Mouse (Mus musculus) liver, adult 2 months (tissue): ENCODE results near the gene Gar1. TPM values are rescaled to one million over a fixed set of nuclear protein-coding genes. Genes with fewer than 3 reads are reported as not detected.

Experiments
- DNase-seq: peaks from one replicate; pipeline ENCODE4 v3.0.0-alpha.2; 2011; ENCODE audit warnings: low read depth, low spot score; ENCODE audit errors: extremely low read depth
- H3K27ac ChIP-seq: fragments of 200-500 bp; replicated peaks from 2 replicates; pipeline ENCODE4 v1.5.1; 2012; ENCODE audit warnings: low read depth, mild to moderate bottlenecking, control low read depth, inconsistent platforms, low read length; ENCODE audit not compliant: insufficient read depth
- H3K27me3 ChIP-seq: fragments of 200-500 bp; 2 replicates; pipeline ENCODE4 v1.6.1; 2012; ENCODE audit warnings: mild to moderate bottlenecking, moderate library complexity, low read length, inconsistent platforms; ENCODE audit not compliant: control insufficient read depth, insufficient read depth
- H3K36me3 ChIP-seq: fragments of 200-500 bp; 2 replicates; pipeline ENCODE4 v1.6.1; 2012; ENCODE audit warnings: low read length, inconsistent platforms; ENCODE audit not compliant: control insufficient read depth, insufficient read depth
- H3K4me1 ChIP-seq: fragments of 200-500 bp; 2 replicates; pipeline ENCODE4 v1.6.1; 2011; ENCODE audit warnings: low read length; ENCODE audit not compliant: control insufficient read depth, insufficient read depth
- H3K4me3 ChIP-seq: fragments of 200-500 bp; 2 replicates; pipeline ENCODE4 v1.5.1; 2011; ENCODE audit warnings: low read depth, mild to moderate bottlenecking, control low read depth, low read length, moderate library complexity; ENCODE audit not compliant: insufficient read depth
- H3K79me2 ChIP-seq: fragments of 200-500 bp; 2 replicates; pipeline ENCODE4 v1.6.1; 2012; ENCODE audit warnings: inconsistent platforms, mild to moderate bottlenecking, low read length, moderate library complexity; ENCODE audit not compliant: control insufficient read depth, insufficient read depth
- H3K9ac ChIP-seq: fragments of 200-500 bp; 2 replicates; pipeline ENCODE4 v1.6.1; 2012; ENCODE audit warnings: low read depth, mild to moderate bottlenecking, control low read depth, inconsistent platforms, low read length
- CTCF ChIP-seq: fragments of 200-500 bp; IDR thresholded peaks from 2 replicates; pipeline ENCODE4 v1.5.1; 2011; ENCODE audit warnings: low read depth, low read length, control low read depth
- POLR2A ChIP-seq: fragments of 200-500 bp; IDR thresholded peaks from 2 replicates; pipeline ENCODE4 v1.6.1; 2011; ENCODE audit warnings: low read length, control low read depth; ENCODE audit not compliant: insufficient read depth; ENCODE audit errors: extremely low read depth
- WGBS: fragments of 180-500 bp; shearing (Covaris S2); methylation state at CpG from one replicate; pipeline ENCODE4 v1.1.7; 2018; 5-methylcytosine and 5-hydroxymethylcytosine counted together
- polyA plus RNA-seq: library from polyadenylated mRNA; depleted of rRNA; stranded (reverse); fragments of >200 nt; gene quantifications from 2 replicates; pipeline ENCODE4 v1.2.3, GENCODE M21; 2012; rRNA removed
- total RNA-seq: library from RNA; depleted of rRNA; stranded (reverse); fragments of >200 nt; gene quantifications from 2 replicates; pipeline ENCODE4 v1.2.3, GENCODE M21; 2014; rRNA removed

Gene Gar1
- total RNA-seq (2.8 and 4.5 TPM in 2 replicates), polyA plus RNA-seq (10.7 and 14.3 TPM in 2 replicates)

GRCm38 (mm10) chr3:129831035-129831568 is at the start of gene Gar1:
TSS of gene Gar1 (minus strand) at chr3:129831396.
- H3K36me3 ChIP-seq, result peaks cover 3% of the 10 kb centered on the region; the same call in 1 of the 2 replicates
- H3K27ac ChIP-seq, result peak within 1 kb of the TSS; percentile 81
- DNase-seq, result peak; percentile 88
- peaks cover 17% of the 10 kb centered on the region for H3K79me2 ChIP-seq
- WGBS, result under 1% methylated on average over 60 of the region's 60 CpGs
- no peaks in the 10 kb centered on the region for H3K27me3 ChIP-seq
- TF ChIP-seq CTCF, result no peak
- no peak for TF ChIP-seq POLR2A
- H3K9ac ChIP-seq, result peak within 1 kb of the TSS; percentile 77
- H3K4me3 ChIP-seq, result peak within 1 kb of the TSS; percentile 81
- peaks cover 15% of the 10 kb centered on the region for H3K4me1 ChIP-seq

- H3K4me3 ChIP-seq, result no peak overlapping the region
- no peaks in the 10 kb centered on the region for H3K27me3 ChIP-seq
- 0 out of 2 replicates have a peak, but pooled peaks cover 3% of the 10 kb centered on the region for H3K79me2 ChIP-seq
- 88% methylated on average over 2 of the region's 2 CpGs for WGBS
- DNase-seq, result no peak
- H3K36me3 ChIP-seq, result peaks cover 3% of the 10 kb centered on the region; the same call in 1 of the 2 replicates
- peaks cover 5% of the 10 kb centered on the region for H3K4me1 ChIP-seq
- H3K27ac ChIP-seq, result no peak overlapping the region
- H3K9ac ChIP-seq, result no peak overlapping the region
- TF ChIP-seq CTCF, result no peak
- no peak for TF ChIP-seq POLR2A
These were observed 48.7 kb upstream of the Gar1 start for GRCm38 (mm10) chr3:129879913-129880312.

GRCm38 (mm10) chr3:129879131-129879757 is 48.0 kb upstream of the Gar1 start:
- Histone ChIP-seq H3K4me1 (peaks cover 5% of the 10 kb centered on the region), H3K79me2 (0 out of 2 replicates have a peak, but pooled peaks cover 3% of the 10 kb centered on the region), H3K36me3 (peaks cover 6% of the 10 kb centered on the region; the same call in 1 of the 2 replicates), H3K27me3 (no peaks in the 10 kb centered on the region), H3K27ac (no peak overlapping the region), H3K9ac (peak overlapping the region; percentile 85; the same call in 1 of the 2 replicates), H3K4me3 (peak overlapping the region; percentile 88)
- TF ChIP-seq CTCF (no peak), POLR2A (no peak)
- 2% methylated on average over 25 of the region's 25 CpGs for WGBS
- DNase-seq, result peak; percentile 93

- Histone ChIP-seq H3K36me3 (peaks cover 12% of the 10 kb centered on the region; the same call in 1 of the 2 replicates), H3K4me3 (peak within 1 kb of the TSS; percentile 88), H3K4me1 (peaks cover 5% of the 10 kb centered on the region), H3K27me3 (no peaks in the 10 kb centered on the region), H3K27ac (0 out of 2 replicates have a peak within 1 kb of the TSS, but pooled peaks have one; percentile 16), H3K79me2 (0 out of 2 replicates have a peak, but pooled peaks cover 3% of the 10 kb centered on the region), H3K9ac (peak within 1 kb of the TSS; percentile 85)
- WGBS, result under 1% methylated on average over 46 of the region's 66 CpGs
- peak; percentile 45 for DNase-seq
- 0 out of 2 replicates have a peak, but pooled peaks have one; percentile 3 for TF ChIP-seq CTCF
- no peak for TF ChIP-seq POLR2A
These were observed 47.3 kb upstream of the Gar1 start, which contains the start of gene Pla2g12a for GRCm38 (mm10) chr3:129878405-129879021. TSS of gene Pla2g12a (plus strand) at chr3:129878606.

GRCm38 (mm10) chr3:129877327-129877726 is 46.1 kb upstream of the Gar1 start:
- peaks cover 22% of the 10 kb centered on the region; the same call in 1 of the 2 replicates for H3K36me3 ChIP-seq
- 0 out of 2 replicates have a peak, but pooled peaks cover 3% of the 10 kb centered on the region for H3K79me2 ChIP-seq
- no peak for DNase-seq
- no peaks in the 10 kb centered on the region for H3K27me3 ChIP-seq
- WGBS, result 70% methylated on average over 10 of the region's 10 CpGs
- H3K27ac ChIP-seq, result no peak overlapping the region
- H3K9ac ChIP-seq, result no peak overlapping the region
- no peak for TF ChIP-seq POLR2A
- H3K4me3 ChIP-seq, result no peak overlapping the region
- H3K4me1 ChIP-seq, result peaks cover 3% of the 10 kb centered on the region; the same call in 1 of the 2 replicates
